Mouse (Mus musculus) cerebellum, adult 2 months (tissue): ENCODE data around the gene Tnk1. TPM values are rescaled to one million over a fixed set of nuclear protein-coding genes. Genes with fewer than 3 reads are reported as not detected.

Source experiments
- DNase-seq, 2 experiments: peaks; one replicate each; pipeline ENCODE4 v3.0.0; 2021
- H3K27ac ChIP-seq: fragments of 200-500 bp; 2 replicates; pipeline ENCODE4 v1.5.1; 2012; ENCODE audit warnings: low read length, control low read depth, inconsistent platforms; ENCODE audit not compliant: insufficient read depth
- H3K27me3 ChIP-seq: fragments of 200-500 bp; 2 replicates; pipeline ENCODE4 v1.6.1; 2012; ENCODE audit warnings: inconsistent platforms, mild to moderate bottlenecking, low read length, moderate library complexity; ENCODE audit not compliant: control insufficient read depth, insufficient read depth
- H3K4me1 ChIP-seq: fragments of 200-500 bp; 2 replicates; pipeline ENCODE4 v1.6.1; 2011; ENCODE audit warnings: low read length; ENCODE audit not compliant: control insufficient read depth, insufficient read depth
- H3K4me3 ChIP-seq: fragments of 200-500 bp; replicated peaks from 2 replicates; pipeline ENCODE3; 2011; ENCODE audit warnings: mild to moderate bottlenecking, low read depth, low read length, control low read depth; ENCODE audit not compliant: insufficient read depth
- CTCF ChIP-seq: fragments of 200-500 bp; IDR thresholded peaks from 2 replicates; pipeline ENCODE4 v1.5.1; 2011; ENCODE audit warnings: low read depth, mild to moderate bottlenecking, control low read depth, low read length, moderate library complexity, borderline replicate concordance; ENCODE audit not compliant: insufficient read depth
- POLR2A ChIP-seq: fragments of 200-500 bp; IDR thresholded peaks from 2 replicates; pipeline ENCODE4 v1.6.1; 2011; ENCODE audit warnings: low read length, control low read depth, borderline replicate concordance; ENCODE audit not compliant: insufficient read depth
- WGBS: fragments of 180-500 bp; shearing (Covaris S2); methylation state at CpG from one replicate; pipeline ENCODE4 v1.1.7; 2018; 5-methylcytosine and 5-hydroxymethylcytosine counted together
- polyA plus RNA-seq: library from polyadenylated mRNA; depleted of rRNA; stranded (reverse); fragments of >200 nt; gene quantifications from 2 replicates; pipeline ENCODE4 v1.2.3, GENCODE M21; 2012

The Tnk1 gene
- polyA plus RNA-seq, 1 experiment: 0.39 TPM

DNA sequence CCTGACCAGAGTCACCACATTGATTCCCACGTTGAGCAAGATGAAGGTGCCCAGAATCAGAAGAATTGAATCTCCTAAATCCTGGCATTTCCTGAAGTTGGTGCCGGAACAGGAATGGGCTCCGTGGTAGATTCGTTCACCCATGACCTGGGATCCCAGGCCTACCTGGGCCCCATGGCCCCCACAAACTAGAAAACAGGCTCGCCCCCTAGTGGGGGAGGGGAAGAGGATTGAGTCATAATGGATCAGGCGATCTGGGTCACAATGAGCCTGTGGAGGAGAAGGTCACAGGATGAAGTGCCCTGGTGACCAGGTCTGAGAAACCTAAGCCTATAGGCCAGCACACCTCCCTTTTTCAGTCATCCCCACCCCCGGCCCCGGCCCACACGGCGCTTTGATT is 43.4 kb downstream of the Tnk1 start, which contains the start of gene Gm39566:
Gene Gm39566, minus strand, starts transcription at position 144 of the 400 bp plus-strand sequence.
- Histone ChIP-seq H3K4me1 (no peaks in the 10 kb centered on the region), H3K27ac (no peak within 1 kb of the TSS), H3K27me3 (no peaks in the 10 kb centered on the region), H3K4me3 (no peak within 1 kb of the TSS)
- no peak for TF ChIP-seq CTCF
- 63% methylated on average over 10 of the region's 10 CpGs for WGBS
- DNase-seq: no peak

DNA sequence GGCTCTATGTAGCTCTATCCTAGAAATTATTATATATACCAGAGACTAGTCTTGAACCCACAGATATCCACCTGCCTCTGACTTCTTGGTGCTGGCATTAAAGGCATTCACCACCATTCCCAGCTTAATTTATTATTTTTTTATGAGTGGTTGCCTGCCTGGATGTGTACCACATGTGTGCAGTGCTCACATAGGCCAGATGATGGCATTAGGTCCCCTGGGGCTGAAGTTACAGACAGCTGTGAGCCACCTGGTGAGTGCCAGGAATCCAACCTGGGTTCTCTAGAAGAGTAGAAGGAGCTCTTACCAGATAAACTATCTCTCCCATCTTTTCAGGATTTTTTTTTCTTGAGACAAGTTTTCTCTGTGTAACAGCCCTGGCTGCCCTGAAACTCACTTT is 48.2 kb downstream of the Tnk1 start:
- TF ChIP-seq CTCF: no peak
- no peak for TF ChIP-seq POLR2A
- no peak overlapping the region for H3K4me3 ChIP-seq
- no peak overlapping the region for H3K27ac ChIP-seq
- H3K27me3 ChIP-seq: no peaks in the 10 kb centered on the region
- DNase-seq: no peak
- H3K4me1 ChIP-seq: no peaks in the 10 kb centered on the region

DNA sequence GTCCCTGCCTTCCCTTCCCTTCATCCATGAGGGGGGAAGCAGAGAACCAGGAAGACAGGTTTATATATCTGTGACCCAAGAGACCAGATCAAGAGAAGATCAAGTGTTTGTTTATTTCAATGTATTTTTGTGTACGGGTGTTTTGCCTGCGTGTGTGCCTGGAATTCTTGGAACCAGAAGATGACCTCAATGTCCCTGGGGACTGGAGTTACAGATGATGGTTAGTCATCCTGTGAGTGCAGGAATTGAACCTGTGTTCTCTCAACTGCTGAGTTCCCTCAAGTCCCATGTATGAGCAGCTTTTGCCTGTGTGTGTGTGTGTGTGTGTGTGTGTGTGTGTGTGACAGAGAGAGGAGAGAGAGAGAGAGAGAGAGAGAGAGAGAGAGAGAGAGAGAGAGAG is 50.9 kb downstream of the Tnk1 start:
- no peak for DNase-seq
- 70% methylated on average over 2 of the region's 2 CpGs for WGBS
- H3K4me3 ChIP-seq: no peak overlapping the region
- H3K27ac ChIP-seq: no peak overlapping the region
- H3K27me3 ChIP-seq: peaks cover 1% of the 10 kb centered on the region; the same call in 1 of the 2 replicates
- no peaks in the 10 kb centered on the region for H3K4me1 ChIP-seq
- TF ChIP-seq POLR2A (no peak), CTCF (no peak)

DNA sequence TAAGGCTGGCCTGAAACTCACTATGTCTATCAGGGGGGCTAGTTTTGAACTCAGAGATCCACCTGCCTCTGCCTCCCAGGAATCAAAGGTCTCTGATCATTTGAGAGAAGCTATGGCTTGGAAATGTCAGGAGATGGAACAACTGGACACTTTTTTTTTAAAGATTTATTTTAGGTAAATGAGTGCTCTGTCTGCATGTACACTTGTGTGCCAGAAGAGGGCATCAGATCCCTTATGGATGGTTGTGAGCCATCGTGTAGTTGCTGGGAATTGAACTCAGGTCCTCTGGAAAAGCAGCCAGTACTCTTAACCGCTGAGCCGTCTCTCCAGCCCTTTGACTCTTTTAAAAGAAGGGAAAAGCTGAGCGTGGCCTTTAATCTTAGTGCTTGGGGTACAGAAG is 52.2 kb downstream of the Tnk1 start:
- TF ChIP-seq POLR2A: no peak
- WGBS: 85% methylated on average over 4 of the region's 4 CpGs
- H3K4me3 ChIP-seq: no peak overlapping the region
- H3K27me3 ChIP-seq: peaks cover 1% of the 10 kb centered on the region; the same call in 1 of the 2 replicates
- no peak overlapping the region for H3K27ac ChIP-seq
- no peak for DNase-seq
- H3K4me1 ChIP-seq: no peaks in the 10 kb centered on the region; the same call in 1 of the 2 replicates

GRCm38 (mm10) chr11:69804972-69805909 is 53.3 kb downstream of the Tnk1 start, which contains the start of gene Tmem102:
TSS of gene Tmem102 (minus strand) at chr11:69805624.
- peaks cover 1% of the 10 kb centered on the region; the same call in 1 of the 2 replicates for H3K27me3 ChIP-seq
- no peak within 1 kb of the TSS for H3K27ac ChIP-seq
- TF ChIP-seq POLR2A (no peak), CTCF (no peak)
- DNase-seq: no peak
- no peak within 1 kb of the TSS for H3K4me3 ChIP-seq
- WGBS: 32% methylated on average over 29 of the region's 29 CpGs
- peaks cover 5% of the 10 kb centered on the region; the same call in 1 of the 2 replicates for H3K4me1 ChIP-seq

DNA sequence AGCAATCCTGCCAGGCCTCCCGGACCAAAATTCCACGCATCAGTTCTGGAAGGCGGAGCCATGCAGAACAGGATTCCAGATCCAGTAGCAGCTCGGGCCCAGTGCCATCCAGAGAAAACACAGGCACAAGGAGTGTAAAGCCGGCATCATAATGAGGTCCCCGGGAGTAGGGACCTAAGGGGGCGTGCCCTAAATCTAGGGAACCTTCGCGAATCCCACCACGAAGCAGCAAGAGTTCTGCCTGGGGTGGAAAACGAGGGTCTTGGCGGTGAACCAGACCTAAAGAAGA is 53.9 kb downstream of the Tnk1 start:
- no peak for DNase-seq
- Histone ChIP-seq H3K4me1 (peaks cover 7% of the 10 kb centered on the region; the same call in 1 of the 2 replicates), H3K27ac (no peak overlapping the region), H3K4me3 (no peak overlapping the region), H3K27me3 (peaks cover 1% of the 10 kb centered on the region; the same call in 1 of the 2 replicates)
- WGBS: 18% methylated on average over 12 of the region's 12 CpGs
- TF ChIP-seq POLR2A (no peak), CTCF (no peak)

DNA sequence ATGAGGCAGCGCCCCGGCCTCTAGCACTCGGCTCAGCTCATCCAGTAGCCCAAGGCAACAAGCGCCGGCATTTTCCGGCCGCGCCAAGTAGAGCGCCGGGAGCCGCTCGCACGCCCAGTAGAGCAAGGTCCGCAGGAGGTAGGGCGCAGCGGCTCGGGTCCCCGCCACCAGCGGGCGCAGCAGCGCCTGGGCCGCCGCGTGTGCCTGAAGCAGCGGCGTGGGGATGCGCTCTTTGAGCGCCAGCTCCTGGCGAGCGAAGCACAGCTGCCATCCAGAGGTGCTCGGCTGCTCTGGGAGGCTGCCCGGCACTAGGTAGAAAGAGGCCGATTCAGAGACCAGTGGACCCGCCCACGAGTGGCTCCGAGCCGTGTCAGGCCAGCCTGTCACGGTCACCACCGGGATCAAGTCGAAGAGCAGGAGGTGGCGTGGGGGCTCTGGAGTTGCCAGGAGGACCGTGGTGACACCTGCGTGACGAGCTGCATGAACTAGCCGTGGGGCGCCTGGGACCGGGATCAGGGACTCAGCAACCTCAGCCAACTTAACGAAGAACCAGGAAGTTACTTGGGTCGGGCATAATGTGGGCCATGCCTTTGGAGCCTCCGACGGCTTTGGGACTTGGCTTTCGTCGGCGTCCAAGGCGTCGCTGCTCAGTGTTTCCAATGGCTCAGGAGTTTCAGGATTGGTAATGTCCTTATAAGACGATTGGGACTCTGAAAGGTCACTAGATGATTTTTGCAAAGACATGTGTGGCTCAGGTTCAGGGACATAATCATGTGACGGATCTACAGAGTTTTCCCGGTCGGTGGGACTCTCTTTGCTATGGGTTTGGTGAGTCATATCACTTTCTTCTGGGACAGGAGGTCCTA is 54.5 kb downstream of the Tnk1 start:
- TF ChIP-seq POLR2A (no peak), CTCF (peak; percentile 22; the same call in 1 of the 2 replicates)
- H3K27ac ChIP-seq: no peak overlapping the region
- DNase-seq: peak; percentile 62 to 69
- H3K4me3 ChIP-seq: peak overlapping the region; percentile 38
- H3K4me1 ChIP-seq: peaks cover 7% of the 10 kb centered on the region; the same call in 1 of the 2 replicates
- WGBS: 2% methylated on average over 60 of the region's 60 CpGs
- peaks cover 1% of the 10 kb centered on the region; the same call in 1 of the 2 replicates for H3K27me3 ChIP-seq

DNA sequence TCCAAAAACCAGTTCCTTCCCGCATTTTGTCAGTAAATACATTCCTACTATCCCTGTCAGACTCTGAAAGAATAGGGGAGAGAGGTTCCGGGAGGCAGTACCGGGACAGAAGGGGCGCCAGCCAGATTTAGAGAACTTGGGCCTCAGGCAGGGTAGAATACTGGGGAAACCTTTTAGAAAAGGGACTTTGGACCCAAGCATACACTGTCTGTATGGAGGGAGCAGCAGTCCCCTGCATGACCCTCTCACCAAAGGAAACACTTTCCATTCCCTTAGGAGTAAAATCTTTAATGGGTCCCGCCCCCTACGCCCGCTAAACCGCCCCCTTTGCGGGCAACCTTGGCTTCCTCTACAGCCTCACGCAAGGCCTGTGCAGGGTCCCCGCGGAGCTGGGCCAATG is 55.2 kb downstream of the Tnk1 start:
- 17% methylated on average over 12 of the region's 12 CpGs for WGBS
- no peak for DNase-seq
- peak overlapping the region; percentile 38 for H3K4me3 ChIP-seq
- TF ChIP-seq POLR2A (no peak), CTCF (no peak)
- no peak overlapping the region for H3K27ac ChIP-seq
- peaks cover 1% of the 10 kb centered on the region; the same call in 1 of the 2 replicates for H3K27me3 ChIP-seq
- H3K4me1 ChIP-seq: peaks cover 7% of the 10 kb centered on the region; the same call in 1 of the 2 replicates
